ENCODE assay signal across 7 mouse cellular contexts in genomic region chr5:122613908-122614732, GRCm38 (mm10). TPM values are rescaled to one million over a fixed set of nuclear protein-coding genes. Genes with fewer than 3 reads are reported as not detected.
A peak's percentile ranks its signal among the peaks of the same experiment; 100 is the strongest.
DNase-seq lines count a peak whose midpoint lies in the region; ATAC-seq and TF ChIP-seq lines count a peak whose summit lies in the region.

Gene Ift81 (minus strand): TSS chr5:122614518.

- peak; percentile 87 for ATAC-seq in intestine, postnatal 0 days
- ATAC-seq in midbrain, embryonic 12.5 days (ENCODE audit: low FRiP score, low read depth) = peak; percentile 92

- no peaks in the 10 kb centered on the region for H3K9me3 ChIP-seq in intestine, postnatal 0 days (ENCODE audit: control insufficient read depth)
- no peaks in the 10 kb centered on the region for H3K9me3 ChIP-seq in midbrain, embryonic 12.5 days

- TF ChIP-seq POLR2A in small intestine, adult 2 months (IDR thresholded peaks at IDR 0.05; ENCODE audit: low read depth, low read length) = no peak

- WGBS in intestine, postnatal 0 days = 4% methylated on average over 66 of the region's 67 CpGs
- WGBS in midbrain, embryonic 12.5 days = 1% methylated on average over 67 of the region's 67 CpGs
- WGBS in small intestine, adult 2 months = 5% methylated on average over 67 of the region's 67 CpGs

- DNase-seq in adrenal gland, adult 2 months = peak; percentile 95
- peak; percentile 94 for DNase-seq in embryo, embryonic 11.5 days (ENCODE audit: low read depth, low spot score)
- peak; percentile 94 to 96 for DNase-seq in gastrocnemius, postnatal 4 days (ENCODE audit: low spot score in 2 of 2)
- peak; percentile 98 for DNase-seq in left cerebral cortex, postnatal 4 days

- no peak for TF ChIP-seq CTCF in intestine, postnatal 0 days (IDR thresholded peaks at IDR 0.05; ENCODE audit: low read depth)
- TF ChIP-seq CTCF in small intestine, adult 2 months (IDR thresholded peaks at IDR 0.05; ENCODE audit: extremely low read depth, insufficient read length, insufficient replicate concordance, low read depth, low read length) = no peak

- H3K27ac ChIP-seq in intestine, postnatal 0 days (ENCODE audit: low read depth, low read length) = peak within 1 kb of the TSS; percentile 46; the same call in 1 of the 2 replicates
- peak within 1 kb of the TSS; percentile 89 for H3K27ac ChIP-seq in midbrain, embryonic 12.5 days (replicated peaks)
- peak within 1 kb of the TSS; percentile 17; the same call in 1 of the 2 replicates for H3K27ac ChIP-seq in small intestine, adult 2 months (ENCODE audit: insufficient read depth, low read depth, low read length)

- peak within 1 kb of the TSS; percentile 80 for H3K4me3 ChIP-seq in intestine, postnatal 0 days (ENCODE audit: low read depth, low read length)
- H3K4me3 ChIP-seq in midbrain, embryonic 12.5 days = peak within 1 kb of the TSS; percentile 91
- H3K4me3 ChIP-seq in small intestine, adult 2 months (ENCODE audit: low read depth, low read length) = peak within 1 kb of the TSS; percentile 81

- no peaks in the 10 kb centered on the region for H3K36me3 ChIP-seq in intestine, postnatal 0 days (ENCODE audit: control insufficient read depth, insufficient read depth)
- peaks cover 11% of the 10 kb centered on the region for H3K36me3 ChIP-seq in midbrain, embryonic 12.5 days
- H3K36me3 ChIP-seq in small intestine, adult 2 months (ENCODE audit: control insufficient read depth, insufficient read depth, low read length) = no peaks in the 10 kb centered on the region

- peak within 1 kb of the TSS; percentile 76 for H3K9ac ChIP-seq in intestine, postnatal 0 days (ENCODE audit: low read depth, low read length)
- peak within 1 kb of the TSS; percentile 89 for H3K9ac ChIP-seq in midbrain, embryonic 12.5 days (replicated peaks)

- intact Hi-C loops in left cerebral cortex, postnatal 4 days (cut with DNase I) = loop anchor here (10.0 kb wide), 1 partner anchor 69 kb away; no protein-coding TSS in a partner anchor

- H3K27me3 ChIP-seq in intestine, postnatal 0 days (replicated peaks; ENCODE audit: control insufficient read depth, insufficient read depth, low read length) = no peaks in the 10 kb centered on the region
- no peaks in the 10 kb centered on the region for H3K27me3 ChIP-seq in midbrain, embryonic 12.5 days
- no peaks in the 10 kb centered on the region for H3K27me3 ChIP-seq in small intestine, adult 2 months (ENCODE audit: control insufficient read depth, insufficient read depth, low read length)

- H3K4me1 ChIP-seq in intestine, postnatal 0 days (replicated peaks; ENCODE audit: control insufficient read depth, insufficient read depth, low read length) = no peaks in the 10 kb centered on the region
- peaks cover 16% of the 10 kb centered on the region; the same call in 1 of the 2 replicates for H3K4me1 ChIP-seq in midbrain, embryonic 12.5 days
- 0 out of 2 replicates have a peak, but pooled peaks cover 2% of the 10 kb centered on the region for H3K4me1 ChIP-seq in small intestine, adult 2 months (ENCODE audit: control insufficient read depth, insufficient read depth, insufficient read length, low read length)

- H3K4me2 ChIP-seq in intestine, postnatal 0 days (replicated peaks; ENCODE audit: low read depth) = peak within 1 kb of the TSS; percentile 96
- peak within 1 kb of the TSS; percentile 66 for H3K4me2 ChIP-seq in midbrain, embryonic 12.5 days (replicated peaks)

RNA-seq across cellular contexts. Expression of gene Ift81, which starts in this region (rescaled TPM):
- total RNA-seq in adrenal gland, adult 2 months (2021) = 10 to 100 TPM in 1 of 2 experiments, 1 to 10 TPM in 1; 6.5 to 15.7 TPM
- polyA plus RNA-seq in adrenal gland, adult 2 months (2012; rRNA removed) = 1.4 and 2.2 TPM in 2 replicates
- 10 to 100 TPM; 14.9 to 27.0 TPM for total RNA-seq in gastrocnemius, postnatal 4 days (2021)
- 10.2 and 11.7 TPM in 2 replicates for polyA plus RNA-seq in intestine, postnatal 0 days (2015; fragmentation: Nextera tagmentation; extraction: Ambion mirVana)
- 10 to 100 TPM; 38.3 to 49.6 TPM for total RNA-seq in left cerebral cortex, postnatal 4 days (2021)
- 59.8 TPM in 2 replicates for polyA plus RNA-seq in midbrain, embryonic 12.5 days (2016; fragmentation: Nextera tagmentation; extraction: Ambion mirVana)
- 0.09 and 0.15 TPM in 2 replicates for polyA plus RNA-seq in small intestine, adult 2 months (2012; rRNA removed)

Comparison
In these comparisons a context has a peak if more than half of its experiments do, and no peak if none do; other contexts are left out.
1. Peak in every context shown above with its lines: DNase-seq, ATAC-seq, H3K4me3 ChIP-seq and H3K27ac ChIP-seq.
2. H3K27ac ChIP-seq: peak in every context shown above with its lines; median percentile 89 in midbrain, embryonic 12.5 days; 46 in intestine, postnatal 0 days; 17 in small intestine, adult 2 months.